Mouse (Mus musculus) erythroid progenitor cell, adult 5-6 weeks (primary cell): ENCODE measurements around the gene Prickle1. TPM values are rescaled to one million over a fixed set of nuclear protein-coding genes. Genes with fewer than 3 reads are reported as not detected.

Experiments
- ATAC-seq: replicated peaks from 2 replicates; pipeline ENCODE4 v1.8.0; 2016; ENCODE audit warnings: moderate number of reproducible peaks, mild to moderate bottlenecking, moderate TSS enrichment, inconsistent platforms; ENCODE audit not compliant: poor library complexity, low FRiP score, severe bottlenecking
- total RNA-seq, 2 experiments: library from RNA; stranded (forward) in 1 of 2; stranded (reverse) in 1 of 2; fragments of 150-400 nt in 1 of 2; fragments of 186-747, 209-891 nt in 1 of 2; gene quantifications; 2 replicates each; pipeline versions ENCODE4 v1.2.3 to v1.2.4; 2015 to 2017; ENCODE audit warnings: low replicate concordance in 2 of 2

The Prickle1 gene
- total RNA-seq, 2 experiments from 2014 or later = 0.42 TPM; not detected in 1

DNA sequence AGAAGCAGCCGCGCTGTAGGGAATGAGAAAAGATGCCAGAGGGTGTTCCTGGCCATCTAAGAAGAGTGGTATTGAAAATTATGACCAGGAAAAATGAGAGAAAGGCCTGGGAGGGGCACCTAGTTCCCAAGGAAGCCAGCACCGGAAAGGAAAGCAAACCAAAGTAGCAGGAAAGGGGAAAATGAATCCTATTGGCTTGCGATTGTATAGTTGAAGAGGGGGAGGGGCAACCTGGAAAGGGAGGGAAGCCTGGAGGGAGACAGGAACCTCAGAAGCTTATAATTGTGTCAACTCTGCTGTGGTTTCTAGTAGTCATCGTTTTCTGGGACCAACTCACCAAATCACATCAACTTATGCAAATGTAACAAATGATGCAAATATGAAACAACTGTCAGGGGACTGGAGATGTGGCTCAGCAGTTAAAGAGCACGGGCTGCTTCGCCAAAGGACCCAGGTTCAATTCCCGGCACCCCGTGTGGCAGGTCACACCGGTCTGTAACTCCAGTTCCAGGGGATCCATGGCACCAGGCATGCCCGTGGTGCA is 78.6 kb downstream of the Prickle1 start:
- no peak for ATAC-seq

DNA sequence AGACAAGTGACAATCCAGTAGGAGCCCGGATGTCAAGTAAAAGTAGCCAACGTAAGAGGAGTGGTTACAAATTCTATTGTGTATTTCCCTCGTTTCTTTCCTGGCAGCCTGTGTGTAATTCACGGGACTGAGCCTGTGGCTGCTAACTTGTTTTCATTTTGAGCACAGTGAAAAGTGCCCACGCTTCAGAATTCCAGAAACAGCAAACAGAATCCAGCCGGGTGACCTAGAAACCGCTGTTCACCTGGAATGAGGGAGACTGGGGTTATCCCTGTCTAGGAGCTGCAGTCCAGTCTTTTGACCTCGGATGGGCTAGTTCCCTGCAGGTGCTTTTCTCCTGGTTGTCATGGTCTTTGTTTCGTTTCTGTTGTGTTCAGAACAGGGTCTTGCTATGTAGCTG is 80.4 kb downstream of the Prickle1 start:
- no peak for ATAC-seq

DNA sequence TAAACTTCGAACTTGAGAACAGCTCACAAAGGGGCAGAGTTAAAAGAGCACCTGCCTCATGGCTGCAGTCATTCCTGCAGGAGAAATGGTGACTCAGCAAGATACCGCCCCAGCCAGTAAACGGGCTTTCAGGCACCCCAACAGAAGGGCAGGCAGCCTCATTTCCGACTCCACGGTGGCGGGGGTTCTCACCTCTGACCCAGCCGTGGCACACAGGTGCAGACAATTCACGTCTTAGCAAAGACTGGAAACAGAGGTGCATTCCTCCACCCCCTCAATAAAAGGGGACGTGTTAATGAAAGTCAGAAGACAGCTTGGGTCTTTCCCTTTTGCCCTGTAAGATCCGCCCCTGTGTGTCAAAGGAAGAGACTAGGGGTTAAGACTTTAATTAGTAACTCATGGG is 81.8 kb downstream of the Prickle1 start:
- no peak for ATAC-seq

DNA sequence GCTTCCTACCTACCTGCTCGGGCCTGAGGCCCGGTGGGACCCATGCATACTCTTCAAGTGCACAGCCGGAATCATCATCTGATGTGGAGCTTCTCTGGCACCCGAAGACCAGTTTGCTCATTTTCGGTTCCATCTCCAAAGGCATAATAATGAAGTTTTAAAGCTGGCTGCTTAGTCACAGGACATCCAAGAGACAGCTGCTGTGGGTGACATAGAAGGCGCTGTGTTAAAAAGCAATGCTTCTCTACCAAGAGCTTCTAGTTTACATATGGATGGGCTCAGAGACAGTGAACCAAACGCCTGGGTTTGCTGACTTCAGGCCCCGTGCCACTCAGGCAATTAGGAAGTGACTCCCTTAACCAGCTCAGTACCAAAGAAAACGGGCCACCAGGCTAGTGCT is 83.3 kb downstream of the Prickle1 start:
- no peak for ATAC-seq

DNA sequence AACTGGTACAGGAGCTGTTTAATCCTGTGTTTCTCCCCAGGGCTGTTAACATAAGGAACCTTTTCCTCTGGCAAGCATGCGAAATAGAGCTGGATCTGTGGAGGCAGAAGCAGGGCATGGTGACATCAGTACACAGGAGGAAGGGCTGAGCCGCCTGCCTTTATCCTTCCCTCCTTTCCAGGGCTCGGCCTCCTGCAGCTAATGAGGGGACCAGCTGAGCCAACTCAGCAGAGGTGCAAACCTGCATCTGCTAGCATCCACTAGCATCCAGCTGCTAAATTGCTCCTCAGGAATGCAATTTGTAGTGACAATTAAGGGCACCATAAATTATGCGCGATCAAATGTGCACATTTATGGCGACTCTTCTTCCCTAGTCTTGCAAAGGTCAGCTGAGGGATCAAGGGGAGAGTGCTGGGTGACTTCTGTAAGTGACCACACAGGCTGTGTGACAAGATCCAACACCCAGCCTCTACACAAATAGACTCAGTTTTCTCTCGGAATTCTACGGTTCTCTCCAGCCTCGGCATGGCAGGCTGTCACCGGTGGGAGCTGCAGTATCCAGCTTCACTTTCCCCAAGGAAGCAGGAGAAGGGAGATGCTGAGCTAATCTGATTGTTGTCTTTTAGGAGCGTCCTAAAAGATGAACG is 84.9 kb downstream of the Prickle1 start:
- no peak for ATAC-seq

DNA sequence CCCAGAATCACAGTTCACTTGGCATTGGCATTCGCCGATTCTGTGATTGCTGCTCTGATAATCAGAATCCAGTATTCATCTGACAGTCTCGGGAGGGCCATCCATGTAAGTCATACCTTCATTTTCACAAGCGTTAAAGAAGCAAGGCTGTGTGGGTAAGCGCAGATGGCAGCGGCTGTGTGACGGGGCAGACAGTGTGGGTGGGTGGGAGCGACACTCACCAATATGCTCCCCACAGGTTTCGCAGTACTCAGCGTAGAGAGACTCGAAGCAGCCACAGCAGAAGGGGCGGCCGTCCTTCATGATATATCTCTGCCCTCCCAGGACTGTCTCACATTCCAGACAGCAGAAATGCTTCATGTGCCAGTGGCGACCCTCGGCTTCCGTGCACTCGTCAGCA is 90.9 kb downstream of the Prickle1 start:
- no peak for ATAC-seq

DNA sequence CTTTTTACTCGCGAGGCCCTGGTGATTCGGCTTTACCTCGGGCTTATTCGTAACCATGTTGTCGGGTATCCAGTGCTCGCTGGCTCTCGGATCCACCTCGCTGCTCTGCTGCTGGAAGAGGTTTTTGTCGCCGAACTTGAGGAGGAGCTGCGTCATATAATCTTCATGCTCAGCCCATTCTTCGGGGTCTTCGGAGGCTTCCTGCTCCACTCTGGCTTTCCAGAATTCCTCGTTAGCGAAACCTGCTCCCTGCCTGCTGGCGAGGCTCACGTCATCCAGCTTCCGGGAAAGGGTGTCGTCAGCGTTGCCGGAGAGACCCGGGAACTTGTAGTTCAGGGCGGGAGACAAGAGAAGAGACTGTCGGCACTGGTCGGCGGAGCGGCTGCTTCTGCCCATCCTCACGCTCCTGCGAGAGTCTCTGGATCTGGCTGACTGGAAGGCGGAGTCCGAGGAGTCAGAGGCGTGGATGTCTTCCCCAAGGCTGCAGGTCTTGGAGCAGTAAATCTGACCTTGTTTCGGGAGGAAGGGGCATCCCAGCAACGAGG is 92.4 kb downstream of the Prickle1 start:
- no peak for ATAC-seq

DNA sequence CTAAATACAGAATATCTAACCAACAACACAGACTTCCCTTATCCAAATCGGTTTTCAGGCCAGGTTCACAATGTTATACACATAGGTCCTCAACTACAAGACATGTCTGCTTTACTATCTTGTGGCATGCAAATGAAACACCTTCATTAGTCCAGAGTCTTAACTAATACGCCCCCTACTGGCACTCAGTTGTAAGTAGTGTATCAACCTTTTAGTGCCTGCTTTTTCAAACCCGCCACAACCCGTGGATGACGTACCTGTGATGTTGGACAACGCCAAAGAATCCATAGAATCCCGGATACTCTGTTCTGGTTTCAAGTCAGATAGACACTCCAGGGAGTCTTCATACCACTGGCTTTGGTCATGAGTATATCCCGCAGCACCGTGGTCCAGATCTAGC is 93.0 kb downstream of the Prickle1 start:
- no peak for ATAC-seq

DNA sequence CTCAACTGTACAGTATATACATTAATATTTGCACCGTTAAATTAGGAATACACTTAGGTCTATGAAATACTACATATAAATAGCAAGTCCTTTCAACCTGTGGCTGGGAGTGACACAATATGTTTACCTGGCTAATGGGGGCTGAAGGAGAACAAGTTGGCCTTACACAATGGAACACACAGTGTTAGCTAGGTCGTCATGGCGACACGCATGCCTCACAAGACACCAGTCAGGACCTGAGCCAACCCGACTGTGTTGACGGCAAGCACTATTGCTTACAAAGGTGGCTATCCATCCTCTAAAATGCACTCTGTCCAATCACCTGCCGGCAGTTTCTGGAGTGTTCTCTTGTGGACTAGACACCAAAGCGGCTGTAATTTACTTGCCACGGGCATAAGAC is 95.8 kb downstream of the Prickle1 start:
- ATAC-seq = no peak

DNA sequence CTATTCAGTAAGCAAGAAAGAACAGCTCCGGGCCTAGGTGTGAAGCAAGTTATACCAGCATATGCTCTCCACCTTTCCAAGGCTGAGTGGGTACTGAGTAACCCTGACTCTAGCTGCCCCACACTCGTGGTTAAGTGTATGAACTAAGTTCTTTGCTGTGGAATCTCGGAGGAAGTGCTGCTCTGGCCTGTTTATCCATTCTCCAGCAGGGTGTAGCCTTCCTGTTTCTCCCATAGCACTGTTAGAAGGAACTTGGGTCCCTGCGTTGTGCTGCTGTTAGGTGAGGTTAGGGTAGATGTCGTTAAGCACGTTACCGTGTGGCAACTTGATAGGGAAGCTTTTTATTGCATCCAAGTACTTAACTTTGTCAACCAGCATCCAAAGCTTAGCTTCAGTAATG is 101.0 kb downstream of the Prickle1 start:
- ATAC-seq = no peak

DNA sequence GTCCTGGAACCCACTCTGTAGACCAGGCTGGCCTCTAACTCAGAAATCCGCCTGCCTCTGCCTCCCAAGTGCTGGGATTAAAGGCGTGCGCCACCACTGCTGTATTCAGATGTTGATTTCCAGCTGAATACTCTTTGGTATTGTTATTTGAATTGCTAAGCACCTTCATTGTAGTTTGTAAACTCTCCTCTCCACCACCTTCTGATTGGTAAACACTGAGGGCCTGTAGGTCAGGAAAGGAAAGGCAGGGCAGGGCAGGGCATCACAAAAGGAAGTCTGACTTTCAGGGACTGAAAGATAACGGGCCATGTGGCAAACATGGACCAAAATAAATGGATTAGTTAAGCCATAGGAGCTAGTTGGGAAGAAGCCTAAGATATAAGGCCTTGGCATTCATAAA is 106.1 kb downstream of the Prickle1 start:
- no peak for ATAC-seq

DNA sequence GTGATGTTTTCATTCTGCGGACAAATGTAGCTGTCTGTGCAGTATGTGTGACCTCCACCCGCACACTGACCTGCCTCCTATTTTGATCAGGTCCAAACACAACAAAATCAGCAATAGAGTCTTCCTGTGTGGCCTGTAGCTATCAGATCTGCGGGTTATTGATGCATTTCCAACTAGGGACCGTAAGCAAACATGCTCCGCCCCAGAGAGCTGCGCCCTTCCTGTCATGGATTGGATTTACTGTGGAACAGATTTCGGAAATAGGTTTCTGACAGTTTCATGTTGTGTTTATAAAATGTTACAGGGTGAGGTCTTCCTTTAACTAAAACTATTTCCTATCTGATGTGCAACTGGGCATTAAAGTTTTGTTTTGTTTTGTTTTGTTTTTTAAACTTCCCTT is 109.6 kb downstream of the Prickle1 start:
- ATAC-seq = no peak

DNA sequence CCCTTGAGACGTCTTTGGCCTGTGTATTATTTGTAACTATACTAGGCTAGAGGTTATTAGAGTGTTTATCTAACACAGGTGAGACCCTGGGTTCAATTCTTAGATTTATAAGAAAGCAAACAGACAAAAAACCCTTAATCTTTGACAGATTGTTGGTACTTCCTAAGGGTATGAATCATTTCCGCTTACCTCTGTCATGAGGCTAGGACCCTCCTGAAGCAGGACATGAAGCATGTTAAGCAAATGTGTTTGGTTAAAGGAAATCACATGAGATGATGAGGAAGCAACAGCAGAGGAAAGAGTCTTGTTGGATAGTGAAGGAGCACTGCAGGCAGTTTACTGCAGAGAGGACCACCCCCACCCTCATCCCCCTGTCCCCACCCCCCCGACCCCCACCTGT is 110.4 kb downstream of the Prickle1 start:
- no peak for ATAC-seq

DNA sequence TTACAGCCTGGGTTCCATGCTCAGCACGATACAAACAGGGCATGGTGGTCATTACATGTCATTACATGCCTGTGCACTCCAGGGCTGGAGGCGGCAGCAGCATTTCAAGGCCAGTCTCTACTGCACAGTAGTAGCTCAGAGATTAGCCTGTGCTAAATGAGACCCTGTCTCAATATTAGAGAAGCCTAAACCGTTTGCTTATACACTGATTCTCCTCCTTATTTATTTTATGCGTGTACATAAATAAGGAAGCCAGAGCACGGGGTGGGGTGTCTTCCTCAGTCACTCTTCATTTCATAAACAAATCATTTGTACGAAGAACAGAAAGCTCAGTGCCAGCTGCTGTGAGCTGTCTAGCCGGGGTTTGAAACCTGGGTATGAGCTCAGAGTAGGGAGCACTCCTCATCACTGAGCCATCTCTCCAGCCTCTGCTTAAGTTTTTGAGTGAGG is 111.4 kb downstream of the Prickle1 start:
- ATAC-seq = no peak

DNA sequence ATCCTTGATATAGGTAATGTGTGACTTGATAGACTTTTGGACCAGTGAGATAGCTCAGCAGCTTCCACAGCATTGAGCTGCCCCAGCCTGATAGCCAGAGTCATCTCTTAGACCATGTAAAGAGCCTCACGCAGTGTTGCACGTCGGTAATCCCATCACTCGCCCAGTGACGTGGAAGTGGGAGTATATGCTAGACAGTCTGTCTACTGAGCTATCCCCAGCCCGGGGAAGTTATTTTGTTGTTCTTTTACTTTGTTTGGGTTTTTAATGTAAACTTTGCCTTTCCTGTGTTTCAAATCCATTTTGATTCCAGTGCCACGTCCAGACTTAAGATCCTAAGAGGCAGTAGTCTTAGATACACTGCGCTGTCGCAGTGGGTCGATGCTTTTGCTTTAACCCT is 114.6 kb downstream of the Prickle1 start:
- ATAC-seq = no peak

DNA sequence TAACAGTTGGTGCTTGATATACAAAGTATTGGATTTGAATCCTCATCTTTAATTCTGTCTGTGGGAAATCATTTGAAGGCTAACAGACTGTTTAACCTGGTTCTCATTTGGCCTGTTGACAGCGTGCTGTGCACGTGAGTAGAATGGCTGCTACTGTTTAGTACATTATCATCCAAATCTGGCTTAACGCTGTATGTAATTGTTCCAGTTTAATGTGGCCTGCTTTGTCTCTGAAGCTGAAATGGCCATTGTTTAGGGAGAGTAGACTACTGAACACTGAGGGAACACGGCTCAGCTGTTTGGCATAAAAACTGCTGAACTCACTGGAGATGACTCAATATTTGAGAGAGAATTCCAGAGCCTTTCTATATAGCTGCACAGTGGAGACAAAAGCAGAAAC is 116.2 kb downstream of the Prickle1 start:
- no peak for ATAC-seq

DNA sequence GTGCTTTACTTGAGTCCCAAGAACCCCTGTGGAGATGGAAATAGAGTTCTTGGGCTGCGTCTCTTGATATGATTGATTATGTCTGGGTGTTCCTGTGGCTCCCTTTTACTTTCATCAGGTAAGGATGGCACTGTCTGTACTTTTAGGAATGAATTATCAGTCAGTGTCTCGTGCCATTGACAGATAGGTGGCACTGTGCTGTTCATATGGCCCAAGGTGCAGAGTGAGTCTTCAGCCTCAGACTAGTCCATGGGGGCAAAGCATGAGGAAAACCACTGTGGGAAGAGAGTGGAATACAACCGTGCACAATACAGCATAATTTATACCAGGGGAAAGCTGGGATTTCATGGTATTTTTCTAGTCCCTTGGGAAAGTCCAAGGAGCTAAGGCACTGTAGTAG is 117.0 kb downstream of the Prickle1 start:
- ATAC-seq = no peak

DNA sequence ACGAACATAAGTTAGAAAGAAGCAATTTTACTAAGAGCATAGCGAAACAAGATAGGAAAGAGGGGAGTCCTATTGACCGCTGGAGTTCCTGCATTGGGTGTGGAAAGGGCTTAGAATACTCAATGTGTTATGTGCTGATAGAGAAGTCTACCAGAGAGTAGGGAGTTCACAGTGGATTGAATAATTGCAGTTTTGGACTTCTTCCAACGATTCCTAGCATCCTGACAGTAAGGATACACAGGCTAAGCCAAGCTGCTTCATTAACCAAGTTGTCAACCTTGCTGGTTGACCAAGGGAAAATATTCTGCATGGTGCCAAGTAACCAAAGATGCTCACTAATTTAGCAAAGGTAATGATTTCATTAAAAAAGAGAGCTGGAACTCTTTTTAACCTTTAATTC is 118.0 kb downstream of the Prickle1 start:
- ATAC-seq = no peak

DNA sequence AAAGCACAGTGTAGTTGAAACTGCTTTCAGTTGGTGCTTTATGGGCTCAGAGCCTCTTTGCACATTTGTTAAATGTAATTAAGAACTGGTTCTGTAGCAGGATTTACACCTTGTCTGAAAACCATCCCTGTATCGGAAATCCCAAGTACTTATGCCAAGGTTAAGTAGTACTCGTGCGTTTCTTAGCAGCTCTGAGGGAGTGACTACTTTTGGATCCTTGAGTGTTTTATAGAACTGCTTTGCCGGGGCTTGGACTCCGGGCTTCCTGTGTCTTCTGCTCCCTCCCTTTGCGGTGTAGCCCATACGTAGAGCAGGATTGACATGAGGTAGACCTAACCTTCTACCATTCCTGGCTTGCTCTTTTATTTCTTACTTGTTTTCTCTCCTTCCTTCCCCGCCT is 120.0 kb downstream of the Prickle1 start:
- no peak for ATAC-seq

DNA sequence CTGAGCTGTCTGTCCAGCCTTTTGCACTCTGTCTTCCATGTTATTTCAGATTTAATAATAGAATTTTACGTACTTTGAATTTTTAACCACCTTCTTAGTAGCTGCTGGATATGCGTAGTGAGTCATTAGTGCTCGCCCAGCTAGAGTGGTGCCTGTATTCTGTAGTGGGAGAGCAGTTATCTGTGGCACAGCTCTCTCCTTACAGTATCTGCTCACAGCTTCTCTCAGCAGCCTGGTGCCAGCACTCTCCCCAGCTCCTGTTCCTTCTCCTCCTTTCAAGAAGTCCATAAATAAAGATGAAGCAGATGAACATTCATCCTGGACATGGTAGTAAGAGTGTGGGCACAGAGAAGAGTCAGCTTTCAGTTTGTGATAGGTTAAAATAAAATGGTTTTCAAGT is 121.4 kb downstream of the Prickle1 start:
- ATAC-seq = no peak

DNA sequence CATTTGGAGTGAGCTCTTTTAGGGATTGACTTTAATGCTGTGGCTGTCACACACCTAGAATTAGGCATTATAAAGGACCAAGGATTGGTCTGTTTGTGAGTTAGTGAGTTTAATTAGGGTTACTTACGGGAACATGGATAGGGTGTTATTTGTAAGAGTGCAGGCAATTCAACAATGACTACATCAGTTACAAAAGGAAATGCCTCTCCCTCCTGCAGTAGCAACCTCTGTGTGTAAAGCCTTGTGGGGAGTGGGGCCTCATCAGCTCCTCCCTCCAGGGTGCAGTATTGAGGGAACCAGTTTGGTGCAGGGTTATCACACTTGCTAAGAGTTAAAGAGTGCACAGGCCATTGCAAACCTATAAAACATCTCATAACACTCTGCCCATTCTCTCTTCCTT is 123.6 kb downstream of the Prickle1 start:
- no peak for ATAC-seq

DNA sequence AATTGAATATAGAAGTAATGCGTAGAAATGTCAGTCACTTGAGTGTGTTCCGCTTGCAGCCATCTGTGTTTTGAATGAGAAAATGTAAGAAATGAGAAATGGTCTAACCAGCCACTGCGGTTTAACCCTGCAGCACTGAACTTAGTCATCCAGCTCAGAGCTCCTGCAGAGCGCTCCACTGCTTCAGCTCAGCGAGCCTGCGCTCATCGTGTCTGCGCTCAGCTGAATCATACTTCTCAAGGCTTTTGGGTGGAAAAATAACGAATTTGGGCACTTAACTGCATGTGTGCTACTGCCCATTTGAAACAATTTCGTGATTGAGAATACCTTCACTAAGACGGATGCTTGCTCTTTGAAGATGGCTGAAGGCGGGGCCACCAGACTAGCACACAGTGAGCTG is 124.0 kb downstream of the Prickle1 start:
- ATAC-seq = no peak
